Mouse (Mus musculus): Measurements from ENCODE around the gene Slc39a9.

The Slc39a9 gene

GRCm38 (mm10) chr12:80724853-80725559 is 81.3 kb downstream of the Slc39a9 start:
- peak; percentile 73 for DNase-seq

- no peak for DNase-seq
Observed at GRCm38 (mm10) chr12:80728207-80728606, 84.5 kb downstream of the Slc39a9 start.

GRCm38 (mm10) chr12:80728814-80729213 is 85.1 kb downstream of the Slc39a9 start:
- no peak for DNase-seq

GRCm38 (mm10) chr12:80729758-80730530 is 86.3 kb downstream of the Slc39a9 start:
- DNase-seq = no peak

GRCm38 (mm10) chr12:80730567-80730966 is 86.9 kb downstream of the Slc39a9 start:
- DNase-seq = peak; percentile 54
